Mouse (Mus musculus) forebrain, embryonic 16.5 days (tissue): Measurements from ENCODE around the gene Hist1h1e. TPM values are rescaled to one million over a fixed set of nuclear protein-coding genes. Genes with fewer than 3 reads are reported as not detected.
"Not testable (repeated sequence)": the region's sequence is repeated elsewhere in the genome, so short reads cannot be mapped to it uniquely, and the experiment has no call there.

Source experiments
- ATAC-seq: fragments of 200-750 bp; cut with Nextera tagmentation; 2 replicates; pipeline ENCODE4 v1.8.0; 2017; ENCODE audit warnings: mild to moderate bottlenecking, moderate library complexity
- H3K27ac ChIP-seq: fragments of 300-500 bp; sonication (generic); 2 replicates; pipeline ENCODE4 v1.5.1; 2014; ENCODE audit warnings: low read length, control low read depth
- H3K27me3 ChIP-seq: fragments of 300-500 bp; sonication (generic); replicated peaks from 2 replicates; pipeline ENCODE4 v1.6.1; 2014; ENCODE audit warnings: low read length; ENCODE audit not compliant: control insufficient read depth, insufficient read depth
- H3K36me3 ChIP-seq: fragments of 300-500 bp; sonication (generic); 2 replicates; pipeline ENCODE4 v1.6.1; 2014; ENCODE audit not compliant: control insufficient read depth, insufficient read depth
- H3K4me1 ChIP-seq: fragments of 300-500 bp; sonication (generic); replicated peaks from 2 replicates; pipeline ENCODE4 v1.6.1; 2014; ENCODE audit warnings: low read length; ENCODE audit not compliant: control insufficient read depth, insufficient read depth
- H3K4me2 ChIP-seq: fragments of 300-500 bp; sonication (generic); 2 replicates; pipeline ENCODE4 v1.6.1; 2014; ENCODE audit warnings: mild to moderate bottlenecking, low read length, control low read depth
- H3K4me3 ChIP-seq: fragments of 300-500 bp; sonication (generic); replicated peaks from 2 replicates; pipeline ENCODE4 v1.5.1; 2014; ENCODE audit warnings: mild to moderate bottlenecking, low read length, control low read depth
- H3K9ac ChIP-seq: fragments of 300-500 bp; sonication (generic); replicated peaks from 2 replicates; pipeline ENCODE4 v1.6.1; 2014; ENCODE audit warnings: low read depth, low read length, control low read depth
- H3K9me3 ChIP-seq: fragments of 300-500 bp; sonication (generic); 2 replicates; pipeline ENCODE4 v1.6.1; 2016; ENCODE audit warnings: low read length; ENCODE audit not compliant: control insufficient read depth
- WGBS: fragments of 180-500 bp; shearing (Covaris S2); extraction: QIAGEN DNeasy Blood & Tissue Kit; methylation state at CpG from one replicate; pipeline ENCODE4 v1.1.7; 2014; 5-methylcytosine and 5-hydroxymethylcytosine counted together
- polyA plus RNA-seq: library from polyadenylated mRNA; unstranded; fragments of >200 nt; fragmentation: Nextera tagmentation; extraction: Ambion mirVana; gene quantifications from 2 replicates; pipeline ENCODE4 v1.2.1, GENCODE M21; 2015

The Hist1h1e gene
- polyA plus RNA-seq, 1 experiment from 2014 or later, result 7.0 TPM

- ATAC-seq, result no peak
- no peak overlapping the region for H3K9ac ChIP-seq
- H3K9me3 ChIP-seq, result no peaks in the 10 kb centered on the region
- peaks cover 33% of the 10 kb centered on the region for H3K4me1 ChIP-seq
- no peaks in the 10 kb centered on the region for H3K27me3 ChIP-seq
- H3K27ac ChIP-seq, result peak overlapping the region; percentile 3; the same call in 1 of the 2 replicates
- no peak overlapping the region for H3K4me2 ChIP-seq
- no peak overlapping the region for H3K4me3 ChIP-seq
- H3K36me3 ChIP-seq, result no peaks in the 10 kb centered on the region
Observed at GRCm38 (mm10) chr13:23583387-23584068, 38.8 kb downstream of the Hist1h1e start.

- H3K9me3 ChIP-seq, result no peaks in the 10 kb centered on the region
- no peaks in the 10 kb centered on the region for H3K27me3 ChIP-seq
- H3K9ac ChIP-seq, result peak overlapping the region; percentile 67
- H3K27ac ChIP-seq, result peak overlapping the region; percentile 80
- H3K4me1 ChIP-seq, result peaks cover 33% of the 10 kb centered on the region
- 8% methylated on average over 6 of the region's 6 CpGs for WGBS
- peak overlapping the region; percentile 61 for H3K4me3 ChIP-seq
- H3K36me3 ChIP-seq, result no peaks in the 10 kb centered on the region
- no peak for ATAC-seq
- peak overlapping the region; percentile 96 for H3K4me2 ChIP-seq
Observed at GRCm38 (mm10) chr13:23582219-23583056, 39.9 kb downstream of the Hist1h1e start.

- Histone ChIP-seq H3K27ac (peak within 1 kb of the TSS; percentile 80), H3K9me3 (no peaks in the 10 kb centered on the region), H3K27me3 (no peaks in the 10 kb centered on the region), H3K4me3 (peak within 1 kb of the TSS; percentile 61), H3K4me1 (peaks cover 38% of the 10 kb centered on the region), H3K9ac (peak within 1 kb of the TSS; percentile 67), H3K36me3 (no peaks in the 10 kb centered on the region), H3K4me2 (peak within 1 kb of the TSS; percentile 96)
- under 1% methylated on average over 41 of the region's 43 CpGs for WGBS
- peak; percentile 89 for ATAC-seq
Observed at GRCm38 (mm10) chr13:23581408-23582218, 40.7 kb downstream of the Hist1h1e start, which contains the start of gene Hist1h4d. Hist1h4d (plus strand) TSS chr13:23581598.

- Histone ChIP-seq H3K4me3 (no peak overlapping the region), H3K9me3 (no peaks in the 10 kb centered on the region), H3K27me3 (no peaks in the 10 kb centered on the region), H3K4me2 (no peak overlapping the region), H3K36me3 (no peaks in the 10 kb centered on the region), H3K9ac (no peak overlapping the region), H3K4me1 (peaks cover 30% of the 10 kb centered on the region), H3K27ac (no peak overlapping the region)
- 86% methylated on average over 1 of the region's 1 CpGs for WGBS
- ATAC-seq, result no peak
Observed at GRCm38 (mm10) chr13:23577835-23578234, 44.5 kb downstream of the Hist1h1e start.

- H3K9ac ChIP-seq, result no peak overlapping the region; the same call in 1 of the 2 replicates
- WGBS, result 35% methylated on average over 6 of the region's 6 CpGs
- H3K4me2 ChIP-seq, result peak overlapping the region; percentile 75
- peaks cover 28% of the 10 kb centered on the region for H3K4me1 ChIP-seq
- ATAC-seq, result no peak
- no peak overlapping the region for H3K27ac ChIP-seq
- no peaks in the 10 kb centered on the region for H3K36me3 ChIP-seq
- H3K27me3 ChIP-seq, result no peaks in the 10 kb centered on the region
- H3K4me3 ChIP-seq, result peak overlapping the region; percentile 49
- H3K9me3 ChIP-seq, result no peaks in the 10 kb centered on the region
Observed at GRCm38 (mm10) chr13:23576906-23577639, 45.3 kb downstream of the Hist1h1e start.

GRCm38 (mm10) chr13:23576351-23576881 lies 45.9 kb downstream of the Hist1h1e start:
- H3K4me3 ChIP-seq, result peak overlapping the region; percentile 49
- no peaks in the 10 kb centered on the region for H3K36me3 ChIP-seq
- no peak for ATAC-seq
- no peaks in the 10 kb centered on the region for H3K27me3 ChIP-seq
- H3K4me1 ChIP-seq, result peaks cover 24% of the 10 kb centered on the region
- H3K4me2 ChIP-seq, result peak overlapping the region; percentile 75
- H3K27ac ChIP-seq, result peak overlapping the region; percentile 1; the same call in 1 of the 2 replicates
- H3K9me3 ChIP-seq, result no peaks in the 10 kb centered on the region
- H3K9ac ChIP-seq, result peak overlapping the region; percentile 64
- WGBS, result 2% methylated on average over 7 of the region's 7 CpGs

- WGBS, result 0% methylated on average over 10 of the region's 40 CpGs
- not testable (repeated sequence) for ATAC-seq, H3K9me3 ChIP-seq, H3K36me3 ChIP-seq, H3K27me3 ChIP-seq
- H3K4me3 ChIP-seq, result peak overlapping the region; percentile 49
- peak overlapping the region; percentile 78 for H3K27ac ChIP-seq
- H3K4me2 ChIP-seq, result peak overlapping the region; percentile 75
- peaks cover 24% of the 10 kb centered on the region for H3K4me1 ChIP-seq
- H3K9ac ChIP-seq, result peak overlapping the region; percentile 64
Observed at GRCm38 (mm10) chr13:23575864-23576313, 46.5 kb downstream of the Hist1h1e start.

- Histone ChIP-seq H3K9me3 (no peaks in the 10 kb centered on the region), H3K4me3 (peak within 1 kb of the TSS; percentile 49), H3K4me1 (peaks cover 24% of the 10 kb centered on the region), H3K27ac (peak within 1 kb of the TSS; percentile 86), H3K4me2 (peak within 1 kb of the TSS; percentile 75), H3K9ac (peak within 1 kb of the TSS; percentile 64), H3K27me3 (no peaks in the 10 kb centered on the region), H3K36me3 (no peaks in the 10 kb centered on the region)
- WGBS, result under 1% methylated on average over 14 of the region's 18 CpGs
- ATAC-seq, result peak; percentile 45
Observed at GRCm38 (mm10) chr13:23575271-23575851, 47.0 kb downstream of the Hist1h1e start, which contains the start of gene Hist1h3d. Hist1h3d (plus strand) TSS chr13:23575763.
